Mouse (Mus musculus) thymus, postnatal 4 days (tissue): ENCODE data around the gene Scube2.

Source experiments
- DNase-seq: peaks from one replicate; pipeline ENCODE4 v3.0.0; 2021

Gene Scube2

DNA sequence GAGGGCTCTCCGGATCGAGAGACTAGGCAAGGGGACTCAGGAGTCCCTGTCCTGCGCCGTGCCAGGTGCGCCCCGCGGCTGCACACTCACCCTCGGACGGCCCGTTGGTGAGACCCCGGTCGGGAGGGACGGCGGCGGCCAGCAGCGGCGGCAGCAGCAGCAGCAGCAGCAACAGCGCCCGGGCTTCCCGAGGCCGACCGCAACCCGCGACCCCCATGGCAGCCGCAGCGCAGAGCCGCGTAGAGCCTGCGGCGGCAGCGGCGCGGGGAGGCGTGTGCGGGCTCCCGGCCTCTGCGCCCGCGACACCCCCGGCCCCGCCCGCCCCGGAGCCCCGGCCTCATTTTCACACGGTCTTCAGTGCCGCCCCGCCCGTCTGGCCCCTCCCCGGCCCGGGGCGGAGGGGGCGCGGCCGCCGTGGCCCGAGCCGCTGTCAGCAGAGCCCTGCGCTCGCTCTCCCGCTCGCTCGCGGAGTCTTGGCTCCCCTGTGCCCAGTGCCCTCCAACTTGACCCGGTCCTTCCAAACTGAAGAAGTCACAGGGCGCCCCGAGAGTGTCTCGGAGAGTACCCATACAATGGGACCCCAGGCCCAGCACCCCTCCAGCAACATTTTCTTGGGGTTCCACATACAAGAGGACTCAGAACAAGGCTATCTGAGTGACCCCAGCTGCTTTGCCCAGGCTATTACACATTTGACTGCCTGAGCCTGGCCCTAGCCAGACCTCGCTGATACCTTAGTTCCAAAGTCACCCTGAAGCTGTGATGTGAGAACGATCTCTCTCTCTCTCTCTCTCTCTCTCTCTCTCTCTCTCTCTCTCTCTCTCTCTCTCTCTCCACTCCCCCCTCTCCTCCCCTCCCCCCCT, at the start of gene Scube2:
Scube2 (minus strand) TSS at position 310 of the 860 bp plus-strand sequence.
- peak; percentile 32 for DNase-seq

DNA sequence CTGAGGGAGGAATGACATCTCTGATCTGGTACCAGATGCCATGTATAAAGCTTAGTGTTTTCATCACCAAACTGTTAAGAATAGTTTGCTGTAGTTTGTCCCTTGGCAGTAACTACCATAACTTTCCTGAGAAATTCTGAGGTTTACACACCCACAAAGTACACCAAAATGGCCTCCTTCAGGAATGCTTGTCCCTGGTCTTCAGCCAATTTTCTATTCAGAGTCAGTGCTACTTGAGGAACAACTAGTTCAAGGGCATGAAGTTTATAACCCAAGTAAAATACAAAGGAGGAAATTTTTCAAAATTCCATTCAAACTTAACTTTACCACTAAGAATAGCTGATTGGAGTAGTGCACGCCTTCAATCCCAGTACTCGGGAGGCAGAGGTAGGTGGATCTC, 40.7 kb upstream of the Scube2 start:
- no peak for DNase-seq

DNA sequence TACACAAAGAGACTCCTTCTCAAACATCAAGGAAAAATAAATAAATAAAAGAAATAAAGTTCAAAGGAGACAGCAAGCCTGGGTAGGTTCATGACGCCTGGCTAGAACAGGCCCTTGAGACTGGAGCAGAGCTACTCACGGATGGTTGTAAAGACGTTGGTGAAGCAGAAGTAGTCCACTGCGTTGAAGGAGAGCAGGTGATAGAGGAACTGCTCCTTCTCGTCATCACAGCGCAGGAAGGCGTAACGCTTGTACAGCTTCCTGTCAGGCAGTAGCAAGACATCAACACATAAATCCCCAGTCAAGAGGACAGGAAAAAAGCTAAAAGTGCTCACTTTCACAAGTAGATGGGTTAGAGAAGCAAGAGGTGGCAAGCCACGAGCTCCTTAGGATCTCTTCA, 35.4 kb upstream of the Scube2 start:
- DNase-seq = no peak

GRCm38 (mm10) chr7:109898911-109899310, 33.4 kb upstream of the Scube2 start:
- no peak for DNase-seq

- peak; percentile 87 for DNase-seq
Measured at GRCm38 (mm10) chr7:109892530-109892929, 27.1 kb upstream of the Scube2 start.

- no peak for DNase-seq
Measured at GRCm38 (mm10) chr7:109891786-109892185, 26.3 kb upstream of the Scube2 start.

GRCm38 (mm10) chr7:109890256-109890655, 24.8 kb upstream of the Scube2 start:
- DNase-seq = no peak

GRCm38 (mm10) chr7:109889300-109889699, 23.8 kb upstream of the Scube2 start:
- no peak for DNase-seq

DNA sequence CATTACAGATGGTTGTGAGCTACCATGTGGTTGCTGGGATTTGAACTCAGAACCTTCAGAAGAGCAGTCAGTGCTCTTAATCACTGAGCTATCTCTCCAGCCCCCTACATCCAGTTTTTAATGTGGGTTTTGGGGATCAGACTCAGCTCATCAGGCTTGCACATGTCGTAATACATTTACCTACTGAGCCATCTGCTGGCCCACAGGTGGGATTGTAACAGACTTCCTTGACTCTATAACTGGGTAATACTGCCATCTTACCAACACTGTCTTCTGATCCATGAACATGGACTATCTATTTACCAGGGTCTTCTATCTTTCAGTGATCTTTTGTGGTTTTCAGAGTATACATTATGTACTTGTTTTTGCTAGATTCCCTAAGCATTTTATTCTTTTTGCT, 20.8 kb upstream of the Scube2 start:
- no peak for DNase-seq

DNA sequence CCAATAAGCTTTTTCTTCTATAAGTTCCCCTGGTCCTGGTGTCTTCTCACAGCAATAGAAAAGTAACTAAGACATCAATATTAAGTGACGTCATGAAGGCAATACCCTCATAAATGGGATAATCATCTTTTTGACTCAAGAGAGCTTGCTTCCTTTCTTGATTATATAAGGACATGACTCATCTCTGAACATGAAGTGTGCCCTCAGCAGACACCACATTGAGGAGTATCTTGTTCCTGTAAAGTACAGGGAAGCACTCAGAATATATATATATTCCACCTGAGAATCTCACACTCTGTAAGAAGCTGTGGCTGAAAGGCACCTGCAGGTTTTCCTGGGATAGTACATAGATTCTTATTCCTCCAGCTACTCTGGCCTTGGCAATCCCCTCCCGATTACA, 17.1 kb upstream of the Scube2 start:
- DNase-seq = no peak

DNA sequence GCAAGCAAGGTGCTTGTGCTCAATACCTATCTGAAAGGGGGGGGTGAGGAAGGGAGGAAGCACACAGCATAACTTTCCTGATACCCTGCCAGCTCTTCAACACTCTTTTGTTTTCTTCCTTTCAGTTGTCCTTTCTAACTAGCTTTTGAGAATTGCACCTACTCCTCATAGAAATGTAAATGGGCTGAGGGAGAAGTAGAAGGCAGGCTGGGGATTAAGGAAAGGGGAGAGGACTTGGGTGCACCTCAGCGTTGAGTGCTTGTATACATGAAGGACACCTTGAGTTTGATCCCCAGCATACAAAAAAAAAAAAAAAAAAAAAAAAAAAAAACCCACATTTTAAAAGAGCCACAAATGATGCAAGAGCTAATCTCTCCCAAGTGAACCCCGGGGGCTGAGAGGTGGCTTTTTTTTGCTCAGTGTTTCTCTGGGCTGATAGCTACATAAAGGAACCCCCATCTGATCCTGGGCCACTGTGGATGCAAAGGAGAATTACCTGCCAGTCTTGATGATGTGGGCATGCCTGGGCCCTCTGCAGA, 16.2 kb upstream of the Scube2 start:
- DNase-seq = no peak

- DNase-seq = no peak
Measured at GRCm38 (mm10) chr7:109879158-109879557, 13.7 kb upstream of the Scube2 start.

DNA sequence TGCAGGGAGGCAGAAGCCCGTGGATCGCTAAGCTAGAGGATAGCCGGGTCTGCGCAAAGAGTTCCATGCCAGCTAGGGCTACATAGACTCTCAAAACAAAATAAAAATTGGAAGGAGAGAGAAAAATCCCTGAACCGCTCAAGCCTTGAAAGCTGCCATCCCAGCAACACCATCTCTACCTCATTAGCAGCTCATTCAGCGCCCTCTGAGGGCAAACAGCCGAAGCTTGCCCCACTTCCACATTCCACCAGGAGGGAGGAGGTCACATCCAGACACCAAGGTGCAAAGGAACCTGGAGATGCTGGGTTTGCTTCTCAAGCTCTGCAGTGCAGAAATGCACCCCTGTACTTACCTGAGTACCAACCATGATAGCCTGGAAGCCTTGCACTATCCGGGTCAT, 10.6 kb upstream of the Scube2 start:
- DNase-seq = no peak

GRCm38 (mm10) chr7:109875598-109875997, 10.1 kb upstream of the Scube2 start:
- no peak for DNase-seq

- DNase-seq = no peak
Measured at GRCm38 (mm10) chr7:109875033-109875432, 9.6 kb upstream of the Scube2 start.

GRCm38 (mm10) chr7:109873170-109873569, 7.7 kb upstream of the Scube2 start:
- no peak for DNase-seq

DNA sequence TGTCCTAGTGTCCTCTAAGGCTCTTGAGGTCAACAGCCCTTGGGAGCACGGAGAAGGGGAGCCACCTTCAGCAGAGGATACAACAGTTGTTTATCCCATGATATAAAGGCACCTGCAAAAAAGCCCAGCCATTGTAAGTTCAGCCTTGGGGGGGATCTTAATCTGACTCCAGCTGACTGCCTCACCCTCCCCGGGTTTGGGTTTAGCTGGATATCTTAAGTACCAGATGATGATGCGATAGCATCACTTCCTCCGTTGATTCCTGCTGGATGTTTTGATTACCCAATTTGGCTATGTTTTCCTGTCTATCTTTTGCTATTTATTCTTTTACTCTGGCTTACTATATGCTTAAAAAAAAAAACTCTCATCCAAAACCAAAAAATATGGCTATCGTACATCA, 5.8 kb upstream of the Scube2 start:
- no peak for DNase-seq

GRCm38 (mm10) chr7:109868498-109868897, 3.0 kb upstream of the Scube2 start:
- DNase-seq = no peak

DNA sequence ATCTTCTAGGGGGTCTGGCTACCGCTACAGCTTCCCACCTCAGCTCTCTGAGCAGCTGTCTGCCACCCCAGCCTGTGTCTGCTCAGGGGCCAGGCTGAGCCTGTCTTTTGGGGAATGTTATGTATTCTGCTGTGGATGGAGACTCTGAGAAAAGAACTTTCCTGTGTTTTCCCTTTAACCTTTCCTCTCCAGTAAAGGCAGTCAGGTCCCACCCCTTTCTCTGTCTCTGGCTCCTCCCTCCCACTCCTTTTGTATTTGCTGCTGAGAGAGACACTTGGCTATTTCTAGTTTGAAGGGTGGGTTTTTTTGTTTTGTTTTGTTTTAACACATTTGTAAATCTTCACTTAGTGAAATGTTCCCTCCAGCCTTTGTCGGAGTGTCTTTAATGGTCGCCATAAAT, 1.2 kb upstream of the Scube2 start:
- no peak for DNase-seq

DNA sequence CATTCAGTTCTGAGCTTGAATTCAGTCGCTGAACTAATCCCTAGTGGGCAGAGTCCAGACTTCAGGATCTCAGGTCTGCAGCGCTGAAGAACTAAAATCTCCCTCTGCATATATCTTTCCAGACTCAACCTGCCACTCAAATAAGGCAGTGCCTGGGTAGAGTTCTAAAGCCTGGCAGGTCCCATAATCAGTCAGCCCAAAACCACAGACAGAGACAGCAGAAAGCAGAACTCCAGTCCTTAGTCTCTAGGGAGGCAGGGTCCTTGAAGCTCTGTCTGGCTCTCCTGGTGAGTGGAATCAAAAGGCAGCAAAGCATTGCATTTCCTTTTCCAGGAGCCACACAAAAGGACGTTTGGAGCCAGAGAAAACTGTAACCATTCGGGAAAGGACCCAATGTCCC, 1.9 kb downstream of the Scube2 start:
- no peak for DNase-seq

- DNase-seq = no peak
Measured at GRCm38 (mm10) chr7:109860162-109860561, 5.3 kb downstream of the Scube2 start.

DNA sequence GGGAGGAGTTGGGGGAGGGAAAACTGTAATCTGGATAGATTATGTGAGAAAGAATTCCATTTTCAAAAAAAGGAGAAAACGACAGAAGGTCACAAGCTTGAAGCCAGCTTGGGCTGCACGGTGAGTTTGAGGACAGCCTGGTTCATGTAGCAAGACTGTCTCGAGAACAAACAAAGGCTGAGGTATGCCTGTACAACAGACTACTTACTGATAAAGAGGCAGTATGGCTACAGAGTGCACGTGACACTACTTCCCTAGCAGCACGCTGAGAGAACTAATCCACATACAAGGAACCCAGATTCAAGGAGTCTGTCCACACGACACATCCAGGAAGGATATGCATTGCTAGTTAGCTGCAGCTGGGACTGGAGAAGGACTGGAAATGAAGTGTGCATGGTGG, 6.1 kb downstream of the Scube2 start:
- DNase-seq = no peak

DNA sequence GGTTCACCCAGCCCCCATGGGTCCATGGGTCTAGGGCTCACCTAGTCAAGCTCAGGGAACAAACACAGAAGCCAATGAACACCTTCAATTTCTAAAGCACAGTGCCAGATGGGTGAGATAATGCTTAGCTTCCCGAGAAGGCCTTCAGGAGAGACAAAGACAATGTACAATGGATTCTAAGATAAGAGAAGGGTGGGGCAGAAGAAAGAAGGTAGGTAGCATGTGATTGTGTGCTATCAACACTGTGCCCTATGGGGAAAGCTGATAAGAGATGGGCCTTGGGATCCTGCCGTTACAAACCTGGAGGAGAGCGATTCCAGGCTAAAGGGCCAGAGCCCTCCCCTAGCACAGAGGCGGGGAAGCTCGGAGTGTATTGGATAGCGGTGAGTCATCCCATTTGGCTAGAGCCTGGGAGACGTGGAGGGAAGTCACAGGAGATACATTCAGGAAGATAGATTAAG, 12.7 kb downstream of the Scube2 start:
- DNase-seq = no peak

GRCm38 (mm10) chr7:109852017-109852416, 13.5 kb downstream of the Scube2 start:
- no peak for DNase-seq

GRCm38 (mm10) chr7:109850531-109850930, 14.9 kb downstream of the Scube2 start:
- DNase-seq = no peak
